8 mouse cellular contexts compared by ENCODE assay signal in the genomic region with DNA sequence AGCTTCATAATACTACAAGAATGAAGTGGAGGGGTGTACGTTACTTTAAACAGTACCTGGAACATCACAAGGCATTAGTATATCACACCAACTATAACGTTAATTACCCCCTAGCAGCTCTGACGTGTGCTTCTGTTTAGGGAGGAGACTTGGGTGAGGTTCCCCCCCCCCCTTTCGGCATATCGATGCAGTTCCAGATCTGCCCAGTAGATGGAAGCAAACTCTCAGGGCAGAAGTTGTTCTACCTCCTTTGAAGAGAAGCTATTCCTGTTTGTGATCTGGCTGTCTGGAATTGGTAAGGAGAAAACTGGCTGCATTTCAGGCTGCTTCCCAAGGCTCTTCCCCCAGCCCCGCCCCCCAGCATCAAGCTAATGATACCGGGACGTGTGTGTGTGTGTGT. TPM values are rescaled to one million over a fixed set of nuclear protein-coding genes. Genes with fewer than 3 reads are reported as not detected.
DNase-seq lines count a peak whose midpoint lies in the region; ATAC-seq and TF ChIP-seq lines count a peak whose summit lies in the region.

No protein-coding gene starts in this region.

- ATAC-seq in heart, postnatal 0 days (ENCODE audit: insufficient read depth, low read depth): peak; percentile 79

- no peaks in the 10 kb centered on the region for H3K27me3 ChIP-seq in heart, postnatal 0 days (ENCODE audit: control insufficient read depth, insufficient read depth, low read length)
- H3K27me3 ChIP-seq in splenic B cell, adult 2 months (ENCODE audit: control insufficient read depth, insufficient read depth, low read length, poor library complexity, severe bottlenecking): no peaks in the 10 kb centered on the region

- no peaks in the 10 kb centered on the region for H3K9me3 ChIP-seq in heart, postnatal 0 days (replicated peaks; ENCODE audit: control insufficient read depth, low read length)

- peak in 1 of 2 experiments; percentile 75 for DNase-seq in layer of hippocampus, adult 2 months (ENCODE audit: low spot score in 2 of 2)
- DNase-seq in layer of hippocampus, adult 9-11 months: no peak
- peak; percentile 89 for DNase-seq in R1 (ENCODE audit: low read depth, low spot score)
- DNase-seq in embryo, embryonic 9.5 days (ENCODE audit: extremely low spot score): peak; percentile 82
- DNase-seq in heart, postnatal 0 days (ENCODE audit: low spot score): peak; percentile 90
- peak; percentile 41 to 74 for DNase-seq in kidney, postnatal 36 days
- DNase-seq in mesoderm, embryonic 11.5 days (ENCODE audit: low read depth, low spot score): peak; percentile 80
- peak; percentile 82 for DNase-seq in splenic B cell, adult 2 months (ENCODE audit: low read depth, low spot score)

- H3K4me2 ChIP-seq in heart, postnatal 0 days (ENCODE audit: low read depth, low read length): no peak overlapping the region

- H3K4me3 ChIP-seq in layer of hippocampus, adult 2 months: no peak overlapping the region
- no peak overlapping the region for H3K4me3 ChIP-seq in heart, postnatal 0 days (ENCODE audit: low read depth, low read length)

- H3K27ac ChIP-seq in layer of hippocampus, adult 2 months: no peak overlapping the region
- no peak overlapping the region for H3K27ac ChIP-seq in heart, postnatal 0 days (ENCODE audit: low read depth)

- no peaks in the 10 kb centered on the region for H3K4me1 ChIP-seq in heart, postnatal 0 days (ENCODE audit: control insufficient read depth, insufficient read depth)

- TF ChIP-seq CTCF in layer of hippocampus, adult 2 months (conservative IDR thresholded peaks at IDR 0.05): peak; percentile 79
- peak; percentile 96 for TF ChIP-seq CTCF in heart, postnatal 0 days (IDR thresholded peaks at IDR 0.05; ENCODE audit: low read depth)

- H3K36me3 ChIP-seq in heart, postnatal 0 days (replicated peaks; ENCODE audit: control insufficient read depth, insufficient read depth, low read length): no peaks in the 10 kb centered on the region
- no peaks in the 10 kb centered on the region for H3K36me3 ChIP-seq in splenic B cell, adult 2 months (ENCODE audit: control insufficient read depth, insufficient read depth, low read length, poor library complexity, severe bottlenecking)

- no peak for TF ChIP-seq EP300 in heart, postnatal 0 days (IDR thresholded peaks at IDR 0.05; ENCODE audit: low read depth)

- H3K9ac ChIP-seq in heart, postnatal 0 days (replicated peaks; ENCODE audit: low read depth, low read length): no peak overlapping the region

- 2% methylated on average over 8 of the region's 8 CpGs for WGBS in heart, postnatal 0 days

RNA-seq across cellular contexts. Expression of a gene that starts 5.0 kb away (rescaled TPM):
- not detected for total RNA-seq in layer of hippocampus, adult 2 months (2021)
- total RNA-seq in heart, postnatal 0 days (2014; rRNA removed; ENCODE audit: low replicate concordance): not detected in 2 replicates
- polyA plus RNA-seq in heart, postnatal 0 days (2015; fragmentation: Nextera tagmentation; extraction: Ambion mirVana): not detected in 2 replicates

RNA-seq across cellular contexts. Expression of a gene that starts 14.8 kb away (rescaled TPM):
- not detected for total RNA-seq in layer of hippocampus, adult 2 months (2021)
- total RNA-seq in heart, postnatal 0 days (2014; rRNA removed; ENCODE audit: low replicate concordance): not detected in 2 replicates
- not detected in 2 replicates for polyA plus RNA-seq in heart, postnatal 0 days (2015; fragmentation: Nextera tagmentation; extraction: Ambion mirVana)

RNA-seq across cellular contexts. Expression of a gene that starts 36.6 kb away (rescaled TPM):
- total RNA-seq in layer of hippocampus, adult 2 months (2021): not detected
- total RNA-seq in heart, postnatal 0 days (2014; rRNA removed; ENCODE audit: low replicate concordance): not detected in 2 replicates
- not detected in 2 replicates for polyA plus RNA-seq in heart, postnatal 0 days (2015; fragmentation: Nextera tagmentation; extraction: Ambion mirVana)

RNA-seq across cellular contexts. Expression of a gene that starts 37.6 kb away (rescaled TPM):
- total RNA-seq in layer of hippocampus, adult 2 months (2021): 100 to 1,000 TPM; 682 to 738 TPM
- total RNA-seq in heart, postnatal 0 days (2014; rRNA removed; ENCODE audit: low replicate concordance): 4.8 and 6.7 TPM in 2 replicates
- 1.8 and 1.9 TPM in 2 replicates for polyA plus RNA-seq in heart, postnatal 0 days (2015; fragmentation: Nextera tagmentation; extraction: Ambion mirVana)
